Mouse (Mus musculus) heart, postnatal 4 days (tissue): ENCODE measurements around the gene Zfp423. TPM values are rescaled to one million over a fixed set of nuclear protein-coding genes. Genes with fewer than 3 reads are reported as not detected.
A peak's percentile ranks its signal among the peaks of the same experiment; 100 is the strongest.

Experiments
- DNase-seq: peaks from one replicate; pipeline ENCODE4 v3.0.0; 2021
- total RNA-seq, 2 experiments: library from RNA; stranded (reverse); gene quantifications; 2 replicates each; pipeline ENCODE4 v1.2.3; 2021

The Zfp423 gene
- total RNA-seq, 2 experiments from 2014 or later = 12.9 to 16.2 TPM

GRCm38 (mm10) chr8:87742016-87742415, 217.4 kb downstream of the Zfp423 start:
- DNase-seq = no peak

- no peak for DNase-seq
Measured at GRCm38 (mm10) chr8:87740946-87741530, 218.4 kb downstream of the Zfp423 start.

GRCm38 (mm10) chr8:87737900-87738299, 221.5 kb downstream of the Zfp423 start:
- DNase-seq = no peak

- no peak for DNase-seq
Measured at GRCm38 (mm10) chr8:87734902-87735301, 224.5 kb downstream of the Zfp423 start.

GRCm38 (mm10) chr8:87734496-87734895, 224.9 kb downstream of the Zfp423 start:
- DNase-seq = no peak

GRCm38 (mm10) chr8:87731062-87731461, 228.3 kb downstream of the Zfp423 start:
- DNase-seq = no peak

GRCm38 (mm10) chr8:87723015-87723414, 236.4 kb downstream of the Zfp423 start:
- DNase-seq = peak; percentile 25

- peak; percentile 14 for DNase-seq
Measured at GRCm38 (mm10) chr8:87719137-87719815, 240.1 kb downstream of the Zfp423 start.

- no peak for DNase-seq
Measured at GRCm38 (mm10) chr8:87717445-87717844, 241.9 kb downstream of the Zfp423 start.

GRCm38 (mm10) chr8:87716726-87717248, 242.6 kb downstream of the Zfp423 start:
- no peak for DNase-seq

- peak; percentile 85 for DNase-seq
Measured at GRCm38 (mm10) chr8:87715731-87716682, 243.4 kb downstream of the Zfp423 start.

GRCm38 (mm10) chr8:87713946-87714345, 245.4 kb downstream of the Zfp423 start:
- DNase-seq = peak; percentile 18

- DNase-seq = no peak
Measured at GRCm38 (mm10) chr8:87711955-87712354, 247.4 kb downstream of the Zfp423 start.

- DNase-seq = no peak
Measured at GRCm38 (mm10) chr8:87708127-87708637, 251.2 kb downstream of the Zfp423 start.

- no peak for DNase-seq
Measured at GRCm38 (mm10) chr8:87707176-87707575, 252.2 kb downstream of the Zfp423 start.

GRCm38 (mm10) chr8:87704756-87705155, 254.6 kb downstream of the Zfp423 start:
- DNase-seq = no peak

GRCm38 (mm10) chr8:87702790-87703311, 256.5 kb downstream of the Zfp423 start:
- no peak for DNase-seq

GRCm38 (mm10) chr8:87702051-87702521, 257.3 kb downstream of the Zfp423 start:
- DNase-seq = peak; percentile 50

GRCm38 (mm10) chr8:87701583-87701982, 257.8 kb downstream of the Zfp423 start:
- DNase-seq = no peak

GRCm38 (mm10) chr8:87700321-87700720, 259.1 kb downstream of the Zfp423 start:
- peak; percentile 75 for DNase-seq

GRCm38 (mm10) chr8:87697127-87697526, 262.3 kb downstream of the Zfp423 start:
- no peak for DNase-seq

GRCm38 (mm10) chr8:87693741-87694140, 265.7 kb downstream of the Zfp423 start:
- no peak for DNase-seq
